Mouse (Mus musculus): ENCODE results near the gene Trio.

Trio gene

GRCm38 (mm10) chr15:27991892-27992593 is 33.6 kb downstream of the Trio start:
- no peak for DNase-seq (ENCODE audit: low read depth, low spot score)

- DNase-seq (ENCODE audit: low read depth, low spot score), result no peak
Measured at GRCm38 (mm10) chr15:27991066-27991701, 34.5 kb downstream of the Trio start.

GRCm38 (mm10) chr15:27987979-27988378 is 37.7 kb downstream of the Trio start:
- DNase-seq (ENCODE audit: low read depth, low spot score), result no peak

- DNase-seq (ENCODE audit: low read depth, low spot score), result no peak
Measured at GRCm38 (mm10) chr15:27984881-27985280, 40.8 kb downstream of the Trio start.

- no peak for DNase-seq (ENCODE audit: low read depth, low spot score)
Measured at GRCm38 (mm10) chr15:27981764-27982500, 43.7 kb downstream of the Trio start.

- no peak for DNase-seq (ENCODE audit: low read depth, low spot score)
Measured at GRCm38 (mm10) chr15:27981258-27981657, 44.4 kb downstream of the Trio start.

GRCm38 (mm10) chr15:27980436-27980835 is 45.2 kb downstream of the Trio start:
- no peak for DNase-seq (ENCODE audit: low read depth, low spot score)

GRCm38 (mm10) chr15:27976950-27977349 is 48.7 kb downstream of the Trio start:
- DNase-seq (ENCODE audit: low read depth, low spot score), result no peak

- no peak for DNase-seq (ENCODE audit: low read depth, low spot score)
Measured at GRCm38 (mm10) chr15:27976366-27976765, 49.3 kb downstream of the Trio start.

- DNase-seq (ENCODE audit: low read depth, low spot score), result no peak
Measured at GRCm38 (mm10) chr15:27974637-27975036, 51.0 kb downstream of the Trio start.

- DNase-seq (ENCODE audit: low read depth, low spot score), result peak; percentile 47
Measured at GRCm38 (mm10) chr15:27968183-27968582, 57.5 kb downstream of the Trio start.

- no peak for DNase-seq (ENCODE audit: low read depth, low spot score)
Measured at GRCm38 (mm10) chr15:27967128-27967876, 58.3 kb downstream of the Trio start.

GRCm38 (mm10) chr15:27964877-27965276 is 60.8 kb downstream of the Trio start:
- no peak for DNase-seq (ENCODE audit: low read depth, low spot score)

GRCm38 (mm10) chr15:27963506-27963905 is 62.1 kb downstream of the Trio start:
- no peak for DNase-seq (ENCODE audit: low read depth, low spot score)

GRCm38 (mm10) chr15:27960642-27961041 is 65.0 kb downstream of the Trio start:
- DNase-seq (ENCODE audit: low read depth, low spot score), result no peak

- no peak for DNase-seq (ENCODE audit: low read depth, low spot score)
Measured at GRCm38 (mm10) chr15:27957867-27958266, 67.8 kb downstream of the Trio start.

GRCm38 (mm10) chr15:27955614-27956013 is 70.0 kb downstream of the Trio start:
- DNase-seq (ENCODE audit: low read depth, low spot score), result no peak

GRCm38 (mm10) chr15:27954356-27954755 is 71.3 kb downstream of the Trio start:
- no peak for DNase-seq (ENCODE audit: low read depth, low spot score)

- no peak for DNase-seq (ENCODE audit: low read depth, low spot score)
Measured at GRCm38 (mm10) chr15:27953570-27953969, 72.1 kb downstream of the Trio start.

GRCm38 (mm10) chr15:27951195-27951594 is 74.5 kb downstream of the Trio start:
- no peak for DNase-seq (ENCODE audit: low read depth, low spot score)

GRCm38 (mm10) chr15:27949196-27949595 is 76.5 kb downstream of the Trio start:
- no peak for DNase-seq (ENCODE audit: low read depth, low spot score)

- no peak for DNase-seq (ENCODE audit: low read depth, low spot score)
Measured at GRCm38 (mm10) chr15:27947880-27948279, 77.8 kb downstream of the Trio start.

Data from ZHBTc4 (cell line).